Mouse (Mus musculus): ENCODE data around the gene Gm48552.

Gene Gm48552

GRCm38 (mm10) chr10:81362336-81362949, 26.4 kb upstream of the Gm48552 start:
- no peak for DNase-seq (ENCODE audit: low spot score in 2 of 2)

GRCm38 (mm10) chr10:81363436-81364346, 25.1 kb upstream of the Gm48552 start:
- no peak for DNase-seq (ENCODE audit: low spot score in 2 of 2)

- no peak for DNase-seq (ENCODE audit: low spot score in 2 of 2)
Observed at GRCm38 (mm10) chr10:81364666-81365065, 24.1 kb upstream of the Gm48552 start.

GRCm38 (mm10) chr10:81365073-81365472, 23.7 kb upstream of the Gm48552 start:
- DNase-seq (ENCODE audit: low spot score in 2 of 2) = no peak

- DNase-seq (ENCODE audit: low spot score in 2 of 2) = no peak
Observed at GRCm38 (mm10) chr10:81365672-81366476, 22.9 kb upstream of the Gm48552 start, which contains the start of gene 4930404N11Rik. TSS of gene 4930404N11Rik (minus strand) at chr10:81365816.

- no peak for DNase-seq (ENCODE audit: low spot score in 2 of 2)
Observed at GRCm38 (mm10) chr10:81366477-81367206, 22.2 kb upstream of the Gm48552 start.

- no peak for DNase-seq (ENCODE audit: low spot score in 2 of 2)
Observed at GRCm38 (mm10) chr10:81367207-81367495, 21.7 kb upstream of the Gm48552 start.

- DNase-seq (ENCODE audit: low spot score in 2 of 2) = no peak
Observed at GRCm38 (mm10) chr10:81375322-81375721, 13.5 kb upstream of the Gm48552 start.

GRCm38 (mm10) chr10:81376561-81377361, 12.0 kb upstream of the Gm48552 start:
- DNase-seq (ENCODE audit: low spot score in 2 of 2) = no peak

- no peak for DNase-seq (ENCODE audit: low spot score in 2 of 2)
Observed at GRCm38 (mm10) chr10:81377362-81377664, 11.5 kb upstream of the Gm48552 start.

- no peak for DNase-seq (ENCODE audit: low spot score in 2 of 2)
Observed at GRCm38 (mm10) chr10:81377793-81378552, 10.8 kb upstream of the Gm48552 start, which contains the start of gene Fzr1. TSS of gene Fzr1 (minus strand) at chr10:81378516.

- peak; percentile 100 for DNase-seq (ENCODE audit: low spot score in 2 of 2)
Observed at GRCm38 (mm10) chr10:81378553-81379182, 10.1 kb upstream of the Gm48552 start.

GRCm38 (mm10) chr10:81379183-81379553, 9.6 kb upstream of the Gm48552 start:
- DNase-seq (ENCODE audit: low spot score in 2 of 2) = no peak

GRCm38 (mm10) chr10:81379809-81380378, 8.9 kb upstream of the Gm48552 start:
- DNase-seq (ENCODE audit: low spot score in 2 of 2) = no peak

GRCm38 (mm10) chr10:81382039-81382438, 6.8 kb upstream of the Gm48552 start:
- DNase-seq (ENCODE audit: low spot score in 2 of 2) = no peak

- DNase-seq (ENCODE audit: low spot score in 2 of 2) = peak; percentile 98 to 99
Observed at GRCm38 (mm10) chr10:81383802-81384604, 4.8 kb upstream of the Gm48552 start, which contains the start of the genes Dohh and Gm48551. TSS of gene Dohh (plus strand) at chr10:81384428. TSS of gene Gm48551 (plus strand) at chr10:81384466.

- DNase-seq (ENCODE audit: low spot score in 2 of 2) = no peak
Observed at GRCm38 (mm10) chr10:81384605-81384982, 4.2 kb upstream of the Gm48552 start.

- no peak for DNase-seq (ENCODE audit: low spot score in 2 of 2)
Observed at GRCm38 (mm10) chr10:81385603-81386306, 3.0 kb upstream of the Gm48552 start.
